Mouse (Mus musculus): Measurements from ENCODE around the gene Rgs2.

GRCm38 (mm10) chr1:143962301-143962700 is 41.7 kb downstream of the Rgs2 start:
- TF ChIP-seq ZNF384 (IDR thresholded peaks at IDR 0.05; ENCODE audit: low read depth, low read length) (no peak), CTCF (IDR thresholded peaks at IDR 0.05 in 2 of 3, conservative IDR thresholded peaks at IDR 0.05 in 1 of 3; ENCODE audit: control insufficient read depth in 1 of 3, insufficient read depth in 1 of 3, low read depth in 2 of 3, low read length in 3 of 3, poor library complexity in 1 of 3, severe bottlenecking in 1 of 3) (no peak), EP300 (IDR thresholded peaks at IDR 0.05; ENCODE audit: low read depth in 1 of 2, low read length in 2 of 2) (no peak)

Measured in MEL (cell line).